Mouse (Mus musculus) C2C12 (cell line): ENCODE results near the gene Antxr1. TPM values are rescaled to one million over a fixed set of nuclear protein-coding genes. Genes with fewer than 3 reads are reported as not detected.

Experiments used
- H3K27me3 ChIP-seq: one replicate; pipeline ENCODE4 v1.6.1; 2011; ENCODE audit not compliant: control insufficient read depth, insufficient read depth, insufficient read length
- H3K36me3 ChIP-seq: one replicate; pipeline ENCODE4 v1.6.1; 2011; ENCODE audit not compliant: control insufficient read depth, insufficient read depth
- H3K4me3 ChIP-seq: one replicate; pipeline ENCODE4 v1.5.1; 2011; ENCODE audit warnings: mild to moderate bottlenecking, control low read depth; ENCODE audit not compliant: poor library complexity, insufficient read depth, severe bottlenecking
- H3K79me2 ChIP-seq: one replicate; pipeline ENCODE4 v1.6.1; 2011; ENCODE audit not compliant: control insufficient read depth, insufficient read depth
- H3K79me3 ChIP-seq: one replicate; pipeline ENCODE4 v1.6.1; 2011; ENCODE audit warnings: low read depth, control low read depth
- H3ac ChIP-seq: one replicate; pipeline ENCODE3; 2011; ENCODE audit warnings: low read depth; ENCODE audit not compliant: control insufficient read depth, insufficient read length
- CEBPB ChIP-seq: IDR thresholded peaks from one replicate; pipeline ENCODE4 v1.6.1; 2011; ENCODE audit warnings: low read depth, mild to moderate bottlenecking, control low read depth, moderate library complexity
- CTCF ChIP-seq: IDR thresholded peaks from one replicate; pipeline ENCODE4 v1.5.1; 2011; ENCODE audit not compliant: control insufficient read depth, insufficient read depth, insufficient read length
- FOSL1 ChIP-seq: IDR thresholded peaks from one replicate; pipeline ENCODE4 v1.8.0; 2011; ENCODE audit warnings: mild to moderate bottlenecking, low read length; ENCODE audit not compliant: poor library complexity, insufficient read depth, severe bottlenecking
- MAX ChIP-seq: IDR thresholded peaks from one replicate; pipeline ENCODE4 v1.6.1; 2011; ENCODE audit warnings: mild to moderate bottlenecking, control low read depth
- MYOD1 ChIP-seq: IDR thresholded peaks from one replicate; pipeline ENCODE4 v1.6.1; 2011; ENCODE audit warnings: low read depth; ENCODE audit not compliant: control insufficient read depth, insufficient read length
- MYOG ChIP-seq: IDR thresholded peaks from one replicate; pipeline ENCODE4 v1.6.1; 2011; ENCODE audit not compliant: control insufficient read depth, insufficient read length; ENCODE audit errors: extremely low read depth
- USF1 ChIP-seq: IDR thresholded peaks from one replicate; pipeline ENCODE4 v1.6.1; 2011; ENCODE audit warnings: low read depth, mild to moderate bottlenecking, control low read depth, moderate library complexity
- polyA plus RNA-seq: library from polyadenylated mRNA; unstranded; fragments of >200 nt; fragmentation: generic; extraction: Trizol; gene quantifications from one replicate; pipeline ENCODE4 v1.2.1, GENCODE M21; 2012; ENCODE audit warnings: missing spikeins

Antxr1 gene
- polyA plus RNA-seq, 1 experiment = 12.5 TPM

DNA sequence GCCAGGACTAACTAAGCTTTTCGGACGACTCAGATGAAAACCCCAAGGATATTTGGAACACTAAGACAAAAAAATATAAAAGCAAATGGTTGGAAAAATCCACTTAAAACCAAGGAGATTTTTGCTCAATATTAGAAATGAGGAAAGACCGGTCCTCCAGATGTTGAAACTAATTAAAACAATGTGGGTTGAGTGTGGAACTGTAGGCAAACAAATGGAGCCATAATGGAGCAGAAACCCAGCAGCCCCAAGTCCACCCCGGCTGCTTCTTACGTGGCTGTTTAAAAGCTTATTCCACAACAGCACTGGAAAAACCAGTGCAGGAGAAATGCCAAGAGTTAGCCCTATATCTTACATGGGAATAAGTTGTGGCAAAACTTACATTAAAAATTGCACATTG is 32.9 kb downstream of the Antxr1 start:
- Histone ChIP-seq H3K27me3 (no peaks in the 10 kb centered on the region), H3K36me3 (no peaks in the 10 kb centered on the region), H3K79me2 (no peaks in the 10 kb centered on the region), H3K4me3 (no peak overlapping the region), H3ac (no peak overlapping the region), H3K79me3 (no peaks in the 10 kb centered on the region)
- TF ChIP-seq FOSL1 (no peak), USF1 (no peak), MYOD1 (no peak), MYOG (no peak), CTCF (no peak), MAX (no peak), CEBPB (no peak)

- Histone ChIP-seq H3K4me3 (no peak overlapping the region), H3K79me2 (no peaks in the 10 kb centered on the region), H3K27me3 (no peaks in the 10 kb centered on the region), H3ac (no peak overlapping the region), H3K79me3 (no peaks in the 10 kb centered on the region), H3K36me3 (no peaks in the 10 kb centered on the region)
- TF ChIP-seq MYOD1 (no peak), CTCF (no peak), CEBPB (no peak), USF1 (no peak), FOSL1 (no peak), MYOG (no peak), MAX (no peak)
Measured at GRCm38 (mm10) chr6:87301991-87302390, 33.6 kb downstream of the Antxr1 start.

DNA sequence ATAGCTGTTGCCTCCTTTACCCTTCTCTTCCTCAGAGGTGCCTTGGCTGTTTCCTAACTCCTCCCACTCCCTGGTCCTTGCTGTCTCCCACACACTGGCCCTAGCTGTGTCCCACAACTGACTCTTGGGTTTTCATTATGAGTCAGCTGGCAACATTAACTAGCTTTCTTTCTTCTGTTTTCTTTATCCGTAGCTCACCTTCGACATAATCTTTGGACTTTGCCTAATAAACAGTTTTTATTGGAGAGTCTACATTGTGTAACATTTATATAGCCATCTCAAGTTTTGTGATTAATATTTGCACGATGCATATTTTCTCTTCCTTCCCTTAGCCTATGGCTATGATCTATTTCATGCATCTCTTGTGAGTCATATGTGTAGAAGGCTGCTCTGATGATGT is 40.7 kb downstream of the Antxr1 start:
- Histone ChIP-seq H3K79me2 (no peaks in the 10 kb centered on the region), H3K27me3 (no peaks in the 10 kb centered on the region), H3K4me3 (no peak overlapping the region), H3K79me3 (no peaks in the 10 kb centered on the region), H3ac (no peak overlapping the region), H3K36me3 (no peaks in the 10 kb centered on the region)
- TF ChIP-seq CTCF (no peak), MYOD1 (no peak)

- Histone ChIP-seq H3ac (no peak overlapping the region), H3K36me3 (no peaks in the 10 kb centered on the region), H3K4me3 (no peak overlapping the region), H3K79me2 (no peaks in the 10 kb centered on the region), H3K79me3 (no peaks in the 10 kb centered on the region), H3K27me3 (no peaks in the 10 kb centered on the region)
- TF ChIP-seq MAX = no peak
- no peak for TF ChIP-seq CTCF
- no peak for TF ChIP-seq CEBPB
- TF ChIP-seq MYOD1 = no peak
Measured at GRCm38 (mm10) chr6:87292911-87293851, 42.4 kb downstream of the Antxr1 start.

- Histone ChIP-seq H3K27me3 (no peaks in the 10 kb centered on the region), H3K79me2 (no peaks in the 10 kb centered on the region), H3ac (no peak overlapping the region), H3K79me3 (no peaks in the 10 kb centered on the region), H3K36me3 (no peaks in the 10 kb centered on the region), H3K4me3 (no peak overlapping the region)
- TF ChIP-seq MYOG = no peak
- TF ChIP-seq FOSL1 = no peak
Measured at GRCm38 (mm10) chr6:87287251-87287650, 48.4 kb downstream of the Antxr1 start.

GRCm38 (mm10) chr6:87285365-87285749 is 50.3 kb downstream of the Antxr1 start:
- Histone ChIP-seq H3K79me2 (no peaks in the 10 kb centered on the region), H3K36me3 (no peaks in the 10 kb centered on the region), H3K4me3 (no peak overlapping the region), H3K27me3 (no peaks in the 10 kb centered on the region), H3ac (no peak overlapping the region), H3K79me3 (no peaks in the 10 kb centered on the region)
- TF ChIP-seq MYOD1 (no peak), CEBPB (no peak), FOSL1 (no peak)
